Mouse (Mus musculus): ENCODE measurements around the gene AL607142.1. TPM values are rescaled to one million over a fixed set of nuclear protein-coding genes. Genes with fewer than 3 reads are reported as not detected.
A peak's percentile ranks its signal among the peaks of the same experiment; 100 is the strongest.

AL607142.1 gene
- not detected in 2 replicates for polyA plus RNA-seq (2015; fragmentation: Nextera tagmentation; extraction: Ambion mirVana)

DNA sequence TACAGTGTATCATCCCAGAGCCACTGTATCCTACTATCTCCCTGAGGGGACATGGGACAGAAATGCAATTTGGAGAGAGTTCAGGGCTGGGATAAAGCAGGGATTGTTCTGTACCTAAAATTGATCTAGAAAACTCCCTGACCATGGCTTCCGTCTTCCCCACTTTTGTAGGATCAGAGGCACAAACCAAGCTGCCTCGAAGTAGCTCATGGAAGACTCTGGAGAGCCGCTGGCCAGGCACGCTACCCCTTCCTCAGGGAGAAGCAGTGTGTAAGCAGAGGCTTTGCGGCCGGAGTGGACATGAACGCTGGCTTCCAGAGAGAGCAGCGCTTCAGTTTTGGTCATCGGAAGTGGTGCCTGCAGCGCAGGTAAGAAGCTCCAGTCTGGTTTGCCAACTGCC lies at the start of gene AL607142.1:
AL607142.1 (plus strand) TSS at position 301 of the 400 bp plus-strand sequence.
- no peaks in the 10 kb centered on the region for H3K36me3 ChIP-seq (ENCODE audit: control insufficient read depth, insufficient read depth, low read length)
- 0 out of 2 replicates have a peak, but pooled peaks cover 4% of the 10 kb centered on the region for H3K4me1 ChIP-seq (ENCODE audit: control insufficient read depth, insufficient read depth, low read length)
- H3K9ac ChIP-seq (ENCODE audit: low read length) = no peak within 1 kb of the TSS
- 87% methylated on average over 10 of the region's 10 CpGs for WGBS
- no peaks in the 10 kb centered on the region for H3K9me3 ChIP-seq (replicated peaks; ENCODE audit: control insufficient read depth, low read length)
- H3K4me3 ChIP-seq (replicated peaks; ENCODE audit: low read length) = no peak within 1 kb of the TSS
- no peak within 1 kb of the TSS for H3K27ac ChIP-seq (ENCODE audit: low read length)
- no peak for ATAC-seq (ENCODE audit: insufficient read depth, low FRiP score)
- no peak within 1 kb of the TSS for H3K4me2 ChIP-seq (ENCODE audit: low read depth, low read length)
- H3K27me3 ChIP-seq (ENCODE audit: control insufficient read depth, insufficient read depth, low read length) = no peaks in the 10 kb centered on the region

DNA sequence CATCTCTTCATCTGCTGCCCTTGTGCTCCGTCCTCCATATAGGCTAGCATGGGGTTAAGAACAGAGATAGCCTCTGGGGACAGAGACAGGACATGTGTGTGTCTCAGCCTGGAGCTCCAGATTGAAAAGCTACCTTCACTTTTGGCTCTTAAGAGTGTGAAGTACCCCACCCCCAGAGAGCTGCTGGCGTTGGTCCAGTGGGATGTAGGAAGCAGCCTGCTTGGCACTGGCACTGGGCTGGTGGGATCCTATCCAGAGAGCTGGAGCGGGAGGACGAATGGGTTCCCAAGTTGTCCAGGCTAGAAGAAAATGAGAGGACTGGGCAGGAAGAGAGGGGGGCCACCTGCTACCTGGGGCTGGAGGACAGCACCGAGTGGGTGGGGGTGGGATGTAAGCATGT lies 46.4 kb upstream of the AL607142.1 start:
- H3K4me1 ChIP-seq (ENCODE audit: control insufficient read depth, insufficient read depth, low read length) = no peaks in the 10 kb centered on the region; the same call in none of the 2 replicates
- WGBS = 68% methylated on average over 5 of the region's 5 CpGs
- no peak overlapping the region for H3K27ac ChIP-seq (ENCODE audit: low read length)
- H3K4me2 ChIP-seq (ENCODE audit: low read depth, low read length) = no peak overlapping the region
- ATAC-seq (ENCODE audit: insufficient read depth, low FRiP score) = no peak
- no peaks in the 10 kb centered on the region for H3K9me3 ChIP-seq (replicated peaks; ENCODE audit: control insufficient read depth, low read length)
- H3K27me3 ChIP-seq (ENCODE audit: control insufficient read depth, insufficient read depth, low read length) = no peaks in the 10 kb centered on the region
- H3K36me3 ChIP-seq (ENCODE audit: control insufficient read depth, insufficient read depth, low read length) = no peaks in the 10 kb centered on the region
- no peak overlapping the region for H3K4me3 ChIP-seq (replicated peaks; ENCODE audit: low read length)
- no peak overlapping the region for H3K9ac ChIP-seq (ENCODE audit: low read length)

DNA sequence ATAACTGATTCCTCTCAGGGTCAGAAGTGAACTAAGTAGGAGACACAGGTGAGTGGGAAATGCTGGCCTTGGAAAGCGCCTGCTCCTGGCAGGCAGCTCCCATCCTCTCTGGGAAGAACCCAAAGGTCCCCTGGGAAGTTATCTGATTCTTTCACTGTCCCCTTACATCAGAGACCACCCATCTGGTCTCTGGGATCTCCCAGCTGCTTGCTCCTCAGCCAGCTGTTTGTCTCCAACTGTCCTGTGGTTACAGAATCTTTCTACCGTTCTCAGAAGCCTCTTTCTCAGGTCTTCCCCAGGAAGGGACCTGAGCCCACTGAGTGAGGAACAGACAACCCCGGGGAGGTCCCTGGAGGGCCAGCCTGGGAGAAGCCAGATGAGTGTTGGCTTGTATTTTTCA lies 42.4 kb upstream of the AL607142.1 start:
- no peak overlapping the region for H3K27ac ChIP-seq (ENCODE audit: low read length)
- 47% methylated on average over 3 of the region's 3 CpGs for WGBS
- no peaks in the 10 kb centered on the region; the same call in none of the 2 replicates for H3K4me1 ChIP-seq (ENCODE audit: control insufficient read depth, insufficient read depth, low read length)
- no peak for ATAC-seq (ENCODE audit: insufficient read depth, low FRiP score)
- H3K36me3 ChIP-seq (ENCODE audit: control insufficient read depth, insufficient read depth, low read length) = no peaks in the 10 kb centered on the region
- no peak overlapping the region for H3K4me3 ChIP-seq (replicated peaks; ENCODE audit: low read length)
- H3K4me2 ChIP-seq (ENCODE audit: low read depth, low read length) = no peak overlapping the region
- H3K27me3 ChIP-seq (ENCODE audit: control insufficient read depth, insufficient read depth, low read length) = no peaks in the 10 kb centered on the region
- H3K9me3 ChIP-seq (replicated peaks; ENCODE audit: control insufficient read depth, low read length) = no peaks in the 10 kb centered on the region
- no peak overlapping the region for H3K9ac ChIP-seq (ENCODE audit: low read length)

DNA sequence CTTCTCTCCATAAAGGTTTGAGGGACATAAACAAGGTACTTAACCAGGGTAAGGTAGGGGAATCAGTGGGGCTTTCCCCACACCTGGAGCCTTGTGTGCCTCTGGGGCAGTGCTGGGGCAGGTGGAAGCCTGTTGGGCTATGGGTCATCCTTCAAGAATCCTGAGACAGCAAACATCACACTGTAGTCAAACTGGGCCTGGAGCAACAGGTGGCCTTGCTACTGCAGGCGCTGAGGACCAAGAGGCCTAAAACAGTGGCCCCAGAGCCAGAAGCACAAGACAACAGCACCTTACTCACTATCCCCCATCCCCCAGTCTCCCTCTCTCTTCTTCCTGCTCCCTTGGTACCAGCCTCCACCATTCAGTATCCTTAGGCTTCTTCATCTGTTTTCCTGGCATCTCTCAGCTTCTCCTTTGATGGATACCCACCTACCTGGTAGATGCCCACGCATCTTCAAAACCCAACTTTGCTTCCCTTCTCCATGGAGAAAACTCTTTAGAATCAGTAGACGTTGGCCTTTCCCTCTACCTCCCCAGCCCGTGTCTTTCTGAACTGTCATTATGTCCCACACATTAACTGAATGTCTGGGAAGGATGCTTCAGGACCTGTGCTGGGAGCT lies 41.5 kb upstream of the AL607142.1 start:
- H3K4me1 ChIP-seq (ENCODE audit: control insufficient read depth, insufficient read depth, low read length) = no peaks in the 10 kb centered on the region
- H3K4me2 ChIP-seq (ENCODE audit: low read depth, low read length) = no peak overlapping the region
- WGBS = 90% methylated on average over 4 of the region's 4 CpGs
- no peak for ATAC-seq (ENCODE audit: insufficient read depth, low FRiP score)
- no peaks in the 10 kb centered on the region for H3K36me3 ChIP-seq (ENCODE audit: control insufficient read depth, insufficient read depth, low read length)
- H3K27me3 ChIP-seq (ENCODE audit: control insufficient read depth, insufficient read depth, low read length) = no peaks in the 10 kb centered on the region
- no peaks in the 10 kb centered on the region for H3K9me3 ChIP-seq (replicated peaks; ENCODE audit: control insufficient read depth, low read length)
- H3K9ac ChIP-seq (ENCODE audit: low read length) = no peak overlapping the region
- no peak overlapping the region for H3K27ac ChIP-seq (ENCODE audit: low read length)
- H3K4me3 ChIP-seq (replicated peaks; ENCODE audit: low read length) = no peak overlapping the region

DNA sequence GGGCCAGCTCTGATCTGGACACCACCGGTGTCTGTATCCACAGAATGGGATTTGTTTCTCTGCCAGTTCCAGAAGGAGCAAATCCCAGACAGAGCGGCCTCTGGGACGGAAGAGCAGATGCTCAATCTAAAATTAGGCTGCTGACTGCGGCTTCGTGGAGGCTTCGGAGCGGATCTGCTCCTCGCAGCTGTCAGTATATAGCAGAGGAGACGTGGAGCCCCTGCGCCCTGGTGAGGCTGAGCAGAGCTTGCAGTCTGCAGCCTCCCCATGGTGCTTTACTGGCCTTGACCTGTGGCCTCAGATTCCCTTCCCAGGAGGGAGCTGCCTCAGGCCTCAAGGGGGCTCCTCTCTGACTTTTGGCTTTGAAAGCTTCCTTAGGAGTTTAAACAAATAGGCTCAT lies 40.7 kb upstream of the AL607142.1 start:
- Histone ChIP-seq H3K4me3 (replicated peaks; ENCODE audit: low read length) (no peak overlapping the region), H3K4me1 (ENCODE audit: control insufficient read depth, insufficient read depth, low read length) (no peaks in the 10 kb centered on the region), H3K9ac (ENCODE audit: low read length) (no peak overlapping the region), H3K27ac (ENCODE audit: low read length) (no peak overlapping the region), H3K27me3 (ENCODE audit: control insufficient read depth, insufficient read depth, low read length) (no peaks in the 10 kb centered on the region), H3K9me3 (replicated peaks; ENCODE audit: control insufficient read depth, low read length) (no peaks in the 10 kb centered on the region), H3K36me3 (ENCODE audit: control insufficient read depth, insufficient read depth, low read length) (no peaks in the 10 kb centered on the region), H3K4me2 (ENCODE audit: low read depth, low read length) (no peak overlapping the region)
- WGBS = 33% methylated on average over 10 of the region's 10 CpGs
- ATAC-seq (ENCODE audit: insufficient read depth, low FRiP score) = peak; percentile 74

DNA sequence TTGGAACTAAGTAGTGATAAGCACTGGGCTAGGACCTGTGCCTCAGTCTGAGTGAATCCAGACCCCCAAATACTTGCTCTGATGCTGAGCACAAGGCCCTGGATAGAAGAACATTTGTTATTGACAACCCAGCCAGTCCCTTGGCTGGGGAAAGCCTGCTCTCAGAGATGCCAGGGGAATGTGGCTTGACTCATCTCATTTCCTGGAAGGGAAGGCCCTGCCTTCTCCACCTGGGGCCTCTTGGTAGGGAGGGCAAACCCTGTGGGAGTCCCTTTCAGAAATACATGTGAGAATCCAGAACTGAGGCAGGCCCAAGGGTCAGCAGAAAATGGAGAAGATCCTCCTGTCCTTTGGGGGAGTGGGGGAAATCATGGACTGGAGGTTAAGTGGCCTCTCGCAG lies 37.1 kb upstream of the AL607142.1 start:
- ATAC-seq (ENCODE audit: insufficient read depth, low FRiP score) = no peak

DNA sequence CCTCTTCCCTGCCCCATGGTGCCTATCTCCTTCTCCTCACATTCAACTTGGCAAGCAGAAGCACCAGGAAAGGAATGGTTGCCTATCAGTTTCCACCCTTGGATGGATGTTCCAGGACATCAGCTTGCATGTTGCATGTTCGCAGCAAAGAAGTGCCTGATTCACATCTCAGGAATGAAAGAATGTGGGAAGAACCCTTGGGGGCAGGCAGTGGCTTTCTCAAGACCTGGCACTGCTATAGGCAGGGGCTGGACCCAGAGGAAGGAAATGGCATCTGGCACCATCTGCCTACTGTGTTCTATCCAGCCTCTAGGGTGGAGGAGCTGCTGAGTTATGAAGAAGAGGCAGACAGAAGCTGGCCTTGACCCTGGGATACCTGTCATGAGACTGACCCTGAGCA lies 34.9 kb upstream of the AL607142.1 start:
- no peak for ATAC-seq (ENCODE audit: insufficient read depth, low FRiP score)
- Histone ChIP-seq H3K9me3 (replicated peaks; ENCODE audit: control insufficient read depth, low read length) (no peaks in the 10 kb centered on the region), H3K27me3 (ENCODE audit: control insufficient read depth, insufficient read depth, low read length) (peaks cover 25% of the 10 kb centered on the region), H3K4me3 (replicated peaks; ENCODE audit: low read length) (no peak overlapping the region), H3K9ac (ENCODE audit: low read length) (no peak overlapping the region), H3K27ac (ENCODE audit: low read length) (no peak overlapping the region), H3K4me2 (ENCODE audit: low read depth, low read length) (no peak overlapping the region), H3K36me3 (ENCODE audit: control insufficient read depth, insufficient read depth, low read length) (no peaks in the 10 kb centered on the region), H3K4me1 (ENCODE audit: control insufficient read depth, insufficient read depth, low read length) (peaks cover 12% of the 10 kb centered on the region; the same call in 1 of the 2 replicates)
- WGBS = 75% methylated on average over 1 of the region's 1 CpGs

More for the DNA sequence above, 37.1 kb upstream of the AL607142.1 start:
- no peak overlapping the region for H3K4me3 ChIP-seq (replicated peaks; ENCODE audit: low read length)
- no peaks in the 10 kb centered on the region for H3K36me3 ChIP-seq (ENCODE audit: control insufficient read depth, insufficient read depth, low read length)
- no peak overlapping the region for H3K27ac ChIP-seq (ENCODE audit: low read length)
- H3K4me2 ChIP-seq (ENCODE audit: low read depth, low read length) = no peak overlapping the region
- H3K27me3 ChIP-seq (ENCODE audit: control insufficient read depth, insufficient read depth, low read length) = peaks cover 5% of the 10 kb centered on the region
- 100% methylated on average over 1 of the region's 1 CpGs for WGBS
- no peak overlapping the region for H3K9ac ChIP-seq (ENCODE audit: low read length)
- no peaks in the 10 kb centered on the region for H3K9me3 ChIP-seq (replicated peaks; ENCODE audit: control insufficient read depth, low read length)
- 0 out of 2 replicates have a peak, but pooled peaks cover 5% of the 10 kb centered on the region for H3K4me1 ChIP-seq (ENCODE audit: control insufficient read depth, insufficient read depth, low read length)

DNA sequence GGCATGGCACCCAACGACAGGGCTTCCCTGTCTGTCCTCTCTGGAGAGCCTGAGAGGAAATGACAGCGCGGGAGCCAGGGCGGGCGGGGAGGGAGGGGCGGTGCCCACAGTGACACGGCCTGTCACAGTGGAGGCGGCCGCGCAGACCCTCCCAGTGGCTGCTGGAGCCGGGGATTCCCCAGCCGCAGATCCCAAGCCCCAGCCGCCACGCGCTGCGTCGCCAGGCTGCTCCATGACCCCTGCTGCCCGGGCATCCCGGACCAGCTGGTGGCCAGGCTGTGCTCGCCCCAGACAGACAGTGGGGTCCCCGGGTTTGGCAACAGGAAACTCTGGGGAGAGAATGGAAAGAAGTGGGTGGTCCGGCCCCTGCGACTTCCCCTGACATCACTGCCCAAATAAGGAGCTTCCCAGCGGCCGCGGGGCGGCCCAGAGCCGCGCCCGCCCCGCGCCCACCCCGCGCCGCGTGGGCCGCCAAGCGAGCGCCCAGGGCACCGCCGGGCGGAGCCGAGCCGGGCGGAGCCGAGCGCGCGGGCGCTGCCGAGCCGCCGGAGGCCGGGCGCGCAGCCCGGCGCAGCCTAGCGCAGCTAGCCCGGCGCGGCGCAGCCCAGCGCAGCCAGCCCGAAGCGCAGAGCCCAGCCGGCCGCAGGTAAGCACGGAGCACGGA lies 32.3 kb upstream of the AL607142.1 start:
- peaks cover 12% of the 10 kb centered on the region; the same call in 1 of the 2 replicates for H3K4me1 ChIP-seq (ENCODE audit: control insufficient read depth, insufficient read depth, low read length)
- no peaks in the 10 kb centered on the region for H3K9me3 ChIP-seq (replicated peaks; ENCODE audit: control insufficient read depth, low read length)
- peak; percentile 86 for ATAC-seq (ENCODE audit: insufficient read depth, low FRiP score)
- under 1% methylated on average over 42 of the region's 70 CpGs for WGBS
- peaks cover 32% of the 10 kb centered on the region for H3K27me3 ChIP-seq (ENCODE audit: control insufficient read depth, insufficient read depth, low read length)
- H3K4me3 ChIP-seq (replicated peaks; ENCODE audit: low read length) = peak overlapping the region; percentile 59
- H3K4me2 ChIP-seq (ENCODE audit: low read depth, low read length) = peak overlapping the region; percentile 97
- no peaks in the 10 kb centered on the region for H3K36me3 ChIP-seq (ENCODE audit: control insufficient read depth, insufficient read depth, low read length)
- 0 out of 2 replicates have a peak overlapping the region, but pooled peaks have one; percentile 18 for H3K27ac ChIP-seq (ENCODE audit: low read length)
- peak overlapping the region; percentile 75 for H3K9ac ChIP-seq (ENCODE audit: low read length)

DNA sequence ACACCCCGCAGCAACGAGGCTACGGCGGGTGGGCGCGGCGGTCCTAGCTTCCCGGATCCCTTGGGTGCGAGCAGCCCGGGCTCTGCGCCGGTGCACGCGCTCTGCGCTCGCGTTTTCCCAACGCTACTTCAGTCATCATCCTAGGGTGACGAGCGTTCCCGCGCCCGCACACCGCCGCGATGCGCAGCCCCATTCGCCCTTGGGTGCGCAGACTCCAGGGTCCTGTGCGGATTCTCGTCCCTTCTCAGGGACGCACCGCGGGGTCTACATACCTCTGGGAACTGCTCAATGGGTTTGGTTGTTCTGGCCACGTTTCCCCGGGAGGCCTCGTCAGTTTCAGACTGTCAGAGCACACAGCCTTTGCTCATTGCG lies 31.8 kb upstream of the AL607142.1 start:
- ATAC-seq (ENCODE audit: insufficient read depth, low FRiP score) = peak; percentile 15; the same call in 1 of the 2 replicates
- H3K9ac ChIP-seq (ENCODE audit: low read length) = peak overlapping the region; percentile 75

More for the DNA sequence above, 31.8 kb upstream of the AL607142.1 start:
- Histone ChIP-seq H3K4me1 (ENCODE audit: control insufficient read depth, insufficient read depth, low read length) (peaks cover 12% of the 10 kb centered on the region; the same call in 1 of the 2 replicates), H3K4me2 (ENCODE audit: low read depth, low read length) (peak overlapping the region; percentile 97), H3K36me3 (ENCODE audit: control insufficient read depth, insufficient read depth, low read length) (no peaks in the 10 kb centered on the region), H3K9me3 (replicated peaks; ENCODE audit: control insufficient read depth, low read length) (no peaks in the 10 kb centered on the region), H3K27ac (ENCODE audit: low read length) (no peak overlapping the region), H3K27me3 (ENCODE audit: control insufficient read depth, insufficient read depth, low read length) (peaks cover 32% of the 10 kb centered on the region), H3K4me3 (replicated peaks; ENCODE audit: low read length) (peak overlapping the region; percentile 59)
- under 1% methylated on average over 38 of the region's 38 CpGs for WGBS

All from stomach, embryonic 16.5 days (tissue).